Mouse (Mus musculus) midbrain, embryonic 12.5 days (tissue): ENCODE data around the gene Prep. TPM values are rescaled to one million over a fixed set of nuclear protein-coding genes. Genes with fewer than 3 reads are reported as not detected.
A peak's percentile ranks its signal among the peaks of the same experiment; 100 is the strongest.

Source experiments
- ATAC-seq: fragments of 200-750 bp; cut with Nextera tagmentation; 2 replicates; pipeline ENCODE4 v1.8.0; 2017; ENCODE audit warnings: low read depth, moderate TSS enrichment, moderate library complexity; ENCODE audit not compliant: low FRiP score
- H3K27ac ChIP-seq: fragments of 300-500 bp; sonication (generic); replicated peaks from 2 replicates; pipeline ENCODE4 v1.5.1; 2016; ENCODE audit warnings: mild to moderate bottlenecking
- H3K27me3 ChIP-seq: fragments of 300-500 bp; sonication (generic); 2 replicates; pipeline ENCODE4 v1.6.1; 2016; ENCODE audit warnings: mild to moderate bottlenecking
- H3K36me3 ChIP-seq: fragments of 300-500 bp; sonication (generic); 2 replicates; pipeline ENCODE4 v1.6.1; 2016
- H3K4me1 ChIP-seq: fragments of 300-500 bp; sonication (generic); 2 replicates; pipeline ENCODE4 v1.6.1; 2016
- H3K4me2 ChIP-seq: fragments of 300-500 bp; sonication (generic); replicated peaks from 2 replicates; pipeline ENCODE4 v1.6.1; 2016; ENCODE audit warnings: mild to moderate bottlenecking, moderate library complexity
- H3K4me3 ChIP-seq: fragments of 300-500 bp; sonication (generic); 2 replicates; pipeline ENCODE4 v1.5.1; 2016; ENCODE audit warnings: mild to moderate bottlenecking
- H3K9ac ChIP-seq: fragments of 300-500 bp; sonication (generic); replicated peaks from 2 replicates; pipeline ENCODE4 v1.6.1; 2016; ENCODE audit warnings: mild to moderate bottlenecking, moderate library complexity
- H3K9me3 ChIP-seq: fragments of 300-500 bp; sonication (generic); 2 replicates; pipeline ENCODE4 v1.6.1; 2016; ENCODE audit warnings: mild to moderate bottlenecking
- WGBS: fragments of 180-500 bp; shearing (Covaris S2); methylation state at CpG from one replicate; pipeline ENCODE4 v1.1.7; 2016; 5-methylcytosine and 5-hydroxymethylcytosine counted together
- polyA plus RNA-seq: library from polyadenylated mRNA; unstranded; fragments of >200 nt; fragmentation: Nextera tagmentation; extraction: Ambion mirVana; gene quantifications from 2 replicates; pipeline ENCODE4 v1.2.1, GENCODE M21; 2016

The Prep gene
- polyA plus RNA-seq, 1 experiment from 2014 or later, result 27.2 TPM

GRCm38 (mm10) chr10:45129105-45129504 is 62.1 kb downstream of the Prep start:
- Histone ChIP-seq H3K4me1 (no peaks in the 10 kb centered on the region), H3K27ac (peak overlapping the region; percentile 49; the same call in 1 of the 2 replicates), H3K27me3 (no peaks in the 10 kb centered on the region), H3K9ac (no peak overlapping the region), H3K9me3 (no peaks in the 10 kb centered on the region), H3K36me3 (peaks cover 47% of the 10 kb centered on the region), H3K4me3 (no peak overlapping the region), H3K4me2 (no peak overlapping the region)
- ATAC-seq, result no peak; the same call in 1 of the 2 replicates
- 74% methylated on average over 11 of the region's 11 CpGs for WGBS

GRCm38 (mm10) chr10:45130004-45130403 is 63.0 kb downstream of the Prep start:
- Histone ChIP-seq H3K27me3 (no peaks in the 10 kb centered on the region), H3K27ac (no peak overlapping the region), H3K36me3 (peaks cover 44% of the 10 kb centered on the region), H3K9ac (no peak overlapping the region), H3K4me2 (no peak overlapping the region), H3K9me3 (no peaks in the 10 kb centered on the region), H3K4me1 (no peaks in the 10 kb centered on the region), H3K4me3 (no peak overlapping the region)
- 95% methylated on average over 6 of the region's 6 CpGs for WGBS
- no peak for ATAC-seq

GRCm38 (mm10) chr10:45132371-45132770 is 65.4 kb downstream of the Prep start:
- no peak overlapping the region for H3K9ac ChIP-seq
- ATAC-seq, result no peak
- H3K4me2 ChIP-seq, result no peak overlapping the region
- 0 out of 2 replicates have a peak, but pooled peaks cover 1% of the 10 kb centered on the region for H3K4me1 ChIP-seq
- no peak overlapping the region for H3K27ac ChIP-seq
- H3K4me3 ChIP-seq, result no peak overlapping the region
- WGBS, result 84% methylated on average over 4 of the region's 4 CpGs
- peaks cover 21% of the 10 kb centered on the region for H3K36me3 ChIP-seq
- H3K9me3 ChIP-seq, result no peaks in the 10 kb centered on the region
- H3K27me3 ChIP-seq, result no peaks in the 10 kb centered on the region

- Histone ChIP-seq H3K4me2 (no peak overlapping the region), H3K9me3 (no peaks in the 10 kb centered on the region), H3K4me3 (no peak overlapping the region), H3K36me3 (no peaks in the 10 kb centered on the region), H3K27ac (no peak overlapping the region), H3K9ac (no peak overlapping the region), H3K4me1 (peaks cover 16% of the 10 kb centered on the region), H3K27me3 (no peaks in the 10 kb centered on the region)
- 92% methylated on average over 7 of the region's 7 CpGs for WGBS
- no peak for ATAC-seq
Observed at GRCm38 (mm10) chr10:45136806-45137205, 69.8 kb downstream of the Prep start.

- Histone ChIP-seq H3K9me3 (no peaks in the 10 kb centered on the region), H3K4me1 (peaks cover 16% of the 10 kb centered on the region), H3K36me3 (no peaks in the 10 kb centered on the region), H3K4me2 (no peak overlapping the region), H3K27ac (no peak overlapping the region; the same call in 1 of the 2 replicates), H3K4me3 (no peak overlapping the region), H3K27me3 (no peaks in the 10 kb centered on the region), H3K9ac (no peak overlapping the region)
- peak; percentile 41; the same call in 1 of the 2 replicates for ATAC-seq
- WGBS, result 65% methylated on average over 4 of the region's 4 CpGs
Observed at GRCm38 (mm10) chr10:45139910-45140309, 72.9 kb downstream of the Prep start.

GRCm38 (mm10) chr10:45140474-45141212 is 73.6 kb downstream of the Prep start:
- no peaks in the 10 kb centered on the region for H3K27me3 ChIP-seq
- 89% methylated on average over 7 of the region's 7 CpGs for WGBS
- no peak for ATAC-seq

GRCm38 (mm10) chr10:45142359-45142758 is 75.4 kb downstream of the Prep start:
- H3K9me3 ChIP-seq, result no peaks in the 10 kb centered on the region
- ATAC-seq, result no peak
- no peak overlapping the region for H3K4me3 ChIP-seq
- no peak overlapping the region for H3K4me2 ChIP-seq
- no peaks in the 10 kb centered on the region for H3K36me3 ChIP-seq
- H3K27ac ChIP-seq, result no peak overlapping the region
- H3K27me3 ChIP-seq, result no peaks in the 10 kb centered on the region
- WGBS, result 83% methylated on average over 5 of the region's 5 CpGs
- peaks cover 31% of the 10 kb centered on the region for H3K4me1 ChIP-seq
- H3K9ac ChIP-seq, result no peak overlapping the region

More at GRCm38 (mm10) chr10:45140474-45141212, 73.6 kb downstream of the Prep start:
- Histone ChIP-seq H3K36me3 (no peaks in the 10 kb centered on the region), H3K27ac (no peak overlapping the region), H3K9ac (no peak overlapping the region), H3K4me1 (peaks cover 16% of the 10 kb centered on the region), H3K4me3 (no peak overlapping the region), H3K4me2 (no peak overlapping the region), H3K9me3 (no peaks in the 10 kb centered on the region)

GRCm38 (mm10) chr10:45144038-45144817 is 77.2 kb downstream of the Prep start:
- Histone ChIP-seq H3K27me3 (no peaks in the 10 kb centered on the region), H3K36me3 (peaks cover 5% of the 10 kb centered on the region; the same call in 1 of the 2 replicates), H3K9me3 (no peaks in the 10 kb centered on the region), H3K27ac (no peak overlapping the region), H3K4me3 (no peak overlapping the region), H3K4me1 (peaks cover 28% of the 10 kb centered on the region), H3K9ac (no peak overlapping the region), H3K4me2 (no peak overlapping the region)
- no peak for ATAC-seq
- 94% methylated on average over 6 of the region's 6 CpGs for WGBS

- Histone ChIP-seq H3K9me3 (no peaks in the 10 kb centered on the region), H3K4me2 (0 out of 2 replicates have a peak overlapping the region, but pooled peaks have one; percentile 2), H3K4me1 (peaks cover 27% of the 10 kb centered on the region), H3K27me3 (no peaks in the 10 kb centered on the region), H3K9ac (no peak overlapping the region), H3K36me3 (peaks cover 22% of the 10 kb centered on the region; the same call in 1 of the 2 replicates), H3K27ac (peak overlapping the region; percentile 61), H3K4me3 (no peak overlapping the region)
- WGBS, result 11% methylated on average over 6 of the region's 6 CpGs
- peak; percentile 58 for ATAC-seq
Observed at GRCm38 (mm10) chr10:45146821-45147220, 79.8 kb downstream of the Prep start.

GRCm38 (mm10) chr10:45151137-45151536 is 84.1 kb downstream of the Prep start:
- WGBS, result 57% methylated on average over 5 of the region's 5 CpGs
- Histone ChIP-seq H3K27me3 (no peaks in the 10 kb centered on the region), H3K36me3 (peaks cover 61% of the 10 kb centered on the region), H3K27ac (no peak overlapping the region), H3K4me2 (no peak overlapping the region), H3K4me1 (peaks cover 24% of the 10 kb centered on the region), H3K9me3 (no peaks in the 10 kb centered on the region), H3K9ac (no peak overlapping the region), H3K4me3 (no peak overlapping the region)
- peak; percentile 53 for ATAC-seq

GRCm38 (mm10) chr10:45151771-45152692 is 85.0 kb downstream of the Prep start:
- peaks cover 64% of the 10 kb centered on the region for H3K36me3 ChIP-seq

More at GRCm38 (mm10) chr10:45151771-45152692, 85.0 kb downstream of the Prep start:
- ATAC-seq, result no peak
- Histone ChIP-seq H3K9ac (no peak overlapping the region), H3K4me2 (no peak overlapping the region), H3K27me3 (no peaks in the 10 kb centered on the region), H3K9me3 (no peaks in the 10 kb centered on the region), H3K4me1 (peaks cover 15% of the 10 kb centered on the region), H3K4me3 (no peak overlapping the region), H3K27ac (no peak overlapping the region)
- WGBS, result 88% methylated on average over 12 of the region's 12 CpGs
